Mouse (Mus musculus): ENCODE data around the gene Csf3.
"Not testable (repeated sequence)": the region's sequence is repeated elsewhere in the genome, so short reads cannot be mapped to it uniquely, and the experiment has no call there.

Gene Csf3

DNA sequence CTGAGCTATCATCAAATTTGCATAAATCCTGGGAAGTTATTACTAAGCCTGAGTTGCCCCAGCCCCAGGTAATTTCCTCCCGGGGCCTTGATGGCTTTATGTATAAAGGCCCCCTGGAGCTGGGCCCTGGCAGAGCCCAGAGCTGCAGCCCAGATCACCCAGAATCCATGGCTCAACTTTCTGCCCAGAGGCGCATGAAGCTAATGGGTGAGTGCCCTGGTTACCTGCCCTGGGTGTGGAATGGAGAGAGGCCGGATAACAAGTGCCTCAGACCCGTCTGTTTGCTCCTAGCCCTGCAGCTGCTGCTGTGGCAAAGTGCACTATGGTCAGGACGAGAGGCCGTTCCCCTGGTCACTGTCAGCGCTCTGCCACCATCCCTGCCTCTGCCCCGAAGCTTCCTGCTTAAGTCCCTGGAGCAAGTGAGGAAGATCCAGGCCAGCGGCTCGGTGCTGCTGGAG, at the start of gene Csf3:
Gene Csf3 (plus strand): TSS at position 51 of the 458 bp plus-strand sequence.
- DNase-seq (ENCODE audit: low read depth) = no peak

DNA sequence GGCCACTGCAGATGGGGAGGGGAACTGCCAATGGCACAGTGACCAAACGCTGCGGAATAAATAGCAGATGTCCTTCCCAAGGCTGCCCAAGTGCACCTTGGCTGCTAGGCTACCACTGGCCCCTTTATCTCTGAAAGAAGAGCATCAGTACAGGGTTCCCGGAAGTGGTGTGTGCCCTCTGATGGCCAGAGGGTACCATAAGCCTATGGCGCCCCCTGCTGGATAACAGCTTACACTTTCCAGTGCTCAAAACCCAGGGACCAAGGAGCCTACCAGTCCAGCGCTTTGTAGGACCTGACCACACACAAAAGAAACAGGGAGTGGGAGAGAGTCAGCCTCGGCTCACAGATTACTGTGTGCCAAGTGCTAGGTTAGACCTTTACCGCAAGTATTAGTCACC, 46.0 kb upstream of the Csf3 start:
- peak; percentile 61 for DNase-seq (ENCODE audit: low read depth)

DNA sequence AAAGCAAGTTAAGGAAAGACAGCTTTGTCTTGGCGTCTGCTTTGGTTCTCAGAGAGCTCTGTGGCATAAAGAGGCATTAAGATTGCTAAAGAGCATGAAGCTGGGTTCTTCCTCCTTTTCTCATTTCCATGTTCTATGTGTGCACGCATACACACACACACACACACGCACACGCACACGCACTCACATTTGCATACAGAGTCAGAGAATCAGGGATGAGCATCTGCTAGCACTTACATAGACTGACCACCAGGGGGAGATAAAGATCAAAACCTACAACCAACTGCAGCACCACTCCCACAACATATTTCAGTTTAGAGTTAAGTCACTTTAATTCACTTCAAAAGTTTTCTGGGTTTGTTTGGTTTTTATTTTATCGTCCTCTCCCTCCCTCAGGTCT, 40.5 kb upstream of the Csf3 start:
- DNase-seq (ENCODE audit: low read depth) = peak; percentile 80

DNA sequence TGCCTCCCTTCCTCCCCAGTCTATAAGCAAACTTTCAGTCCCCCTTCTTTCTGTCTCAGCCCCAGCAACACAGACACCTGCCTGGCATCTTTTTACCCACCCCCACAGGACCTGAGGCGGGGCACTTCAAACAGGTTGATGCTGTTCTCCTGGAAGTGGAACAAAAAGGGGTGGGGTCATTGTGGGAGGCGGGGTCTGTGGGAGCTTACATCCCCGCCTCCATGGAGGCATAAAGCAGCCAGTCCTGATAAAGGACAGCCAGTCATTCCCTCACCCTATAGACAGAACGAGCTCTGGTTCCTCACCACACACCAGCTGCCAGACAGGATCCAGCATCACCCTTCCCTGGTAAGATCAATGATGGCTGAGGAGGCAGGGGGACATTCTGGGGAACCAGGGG, 37.0 kb upstream of the Csf3 start, which contains the start of gene Gsdma:
Gene Gsdma (plus strand): TSS at position 261 of the 400 bp plus-strand sequence.
- DNase-seq (ENCODE audit: low read depth) = no peak

DNA sequence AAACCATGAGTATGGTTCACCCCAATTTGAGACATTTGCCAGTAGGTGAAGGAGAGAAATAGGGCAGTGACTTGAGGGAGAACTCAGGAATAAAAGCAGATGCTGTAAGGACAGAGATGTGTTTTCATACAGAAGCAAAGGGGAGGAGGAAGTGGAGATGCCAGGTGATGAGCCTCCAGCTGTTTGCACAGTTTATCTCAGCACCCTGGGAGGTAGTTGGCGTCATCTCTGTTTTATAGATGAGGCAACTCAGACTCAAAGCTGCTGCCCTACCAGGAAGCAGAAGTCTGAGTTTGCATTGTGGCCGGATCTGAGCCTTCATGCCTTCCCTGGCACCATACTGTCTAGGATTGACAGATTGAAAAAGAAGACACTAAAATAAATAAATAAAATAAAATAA, 32.1 kb upstream of the Csf3 start:
- DNase-seq (ENCODE audit: low read depth) = no peak

DNA sequence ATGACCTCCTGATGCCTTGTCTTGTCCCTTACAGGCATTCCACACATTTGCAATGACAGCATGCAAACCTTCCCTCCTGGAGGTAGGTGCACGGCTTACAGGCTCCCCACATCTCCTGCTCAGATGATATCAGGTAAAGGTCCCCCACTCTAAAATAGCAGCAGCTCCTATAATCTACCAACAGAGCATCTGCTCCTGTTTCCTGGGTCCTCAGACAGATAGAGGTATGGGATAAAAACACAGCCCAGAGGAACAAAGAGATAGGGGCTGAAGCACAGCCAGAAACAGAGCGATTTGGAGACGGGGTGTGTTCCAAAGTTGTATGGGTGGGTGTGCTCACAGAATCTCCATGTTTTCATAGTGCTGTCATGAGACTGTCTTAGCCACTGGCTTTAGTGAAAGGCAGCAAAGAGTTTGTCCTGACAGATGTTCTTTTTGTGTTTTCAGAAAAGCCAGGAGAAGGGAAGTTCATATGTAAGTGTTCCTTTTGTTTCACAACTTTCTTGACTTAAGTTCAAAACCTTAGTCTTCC, 29.7 kb upstream of the Csf3 start:
- DNase-seq (ENCODE audit: low read depth) = no peak

DNA sequence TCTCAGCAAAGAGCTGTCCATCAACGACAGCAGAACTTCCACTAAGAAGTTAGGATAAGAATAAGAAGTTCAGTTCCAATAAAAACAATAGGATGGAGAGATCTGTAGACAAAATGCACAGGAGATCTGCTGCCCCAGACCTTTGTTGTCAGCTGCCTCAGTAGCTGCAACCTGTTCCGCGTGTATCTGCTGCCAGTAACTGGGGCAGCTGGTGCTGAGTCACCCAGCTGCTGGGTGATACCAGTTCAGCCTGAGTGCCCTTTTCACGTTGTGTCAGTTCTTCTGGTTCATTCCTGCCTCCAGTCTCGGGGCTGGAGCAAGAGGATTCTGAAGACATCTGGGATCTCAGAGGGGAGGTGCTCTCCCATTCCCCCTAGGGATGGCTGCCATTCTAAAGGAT, 29.2 kb upstream of the Csf3 start:
- peak; percentile 42 for DNase-seq (ENCODE audit: low read depth)

DNA sequence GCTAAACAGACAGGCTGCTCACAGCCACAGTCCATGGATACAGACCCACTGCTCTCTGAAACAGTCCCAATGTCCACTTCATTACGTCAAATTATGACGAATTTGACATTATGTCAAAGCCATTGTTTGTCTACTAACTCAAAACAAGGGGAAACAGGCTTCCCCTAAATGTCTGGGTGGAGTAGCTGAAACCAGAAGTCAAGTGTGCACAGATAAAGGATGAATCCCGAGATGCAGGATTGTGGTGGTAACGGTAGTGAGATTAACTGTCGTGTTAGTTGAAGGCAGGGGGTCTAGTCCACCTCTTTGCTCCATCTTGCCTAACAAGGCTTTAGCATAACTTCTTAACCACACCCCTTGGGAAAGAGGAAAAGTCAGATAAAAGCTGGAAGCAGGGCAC, 28.6 kb upstream of the Csf3 start:
- no peak for DNase-seq (ENCODE audit: low read depth)

DNA sequence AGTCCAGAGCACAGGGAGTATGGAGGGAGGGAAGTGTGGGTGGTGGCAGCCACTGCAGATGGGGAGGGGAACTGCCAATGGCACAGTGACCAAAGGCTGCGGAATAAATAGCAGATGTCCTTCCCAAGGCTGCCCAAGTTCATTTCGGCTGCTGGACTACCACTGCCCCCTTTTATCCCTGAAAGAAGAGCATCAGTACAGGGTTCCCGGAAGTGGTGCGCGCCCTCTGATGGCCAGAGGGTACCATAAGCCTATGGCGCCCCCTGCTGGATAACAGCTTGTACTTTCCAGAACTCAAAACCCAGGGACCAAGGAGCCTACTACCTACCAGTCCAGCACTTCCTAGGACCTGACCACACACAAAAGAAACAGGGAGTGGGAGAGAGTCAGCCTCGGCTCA, 27.9 kb upstream of the Csf3 start:
- DNase-seq (ENCODE audit: low read depth) = peak; percentile 77

DNA sequence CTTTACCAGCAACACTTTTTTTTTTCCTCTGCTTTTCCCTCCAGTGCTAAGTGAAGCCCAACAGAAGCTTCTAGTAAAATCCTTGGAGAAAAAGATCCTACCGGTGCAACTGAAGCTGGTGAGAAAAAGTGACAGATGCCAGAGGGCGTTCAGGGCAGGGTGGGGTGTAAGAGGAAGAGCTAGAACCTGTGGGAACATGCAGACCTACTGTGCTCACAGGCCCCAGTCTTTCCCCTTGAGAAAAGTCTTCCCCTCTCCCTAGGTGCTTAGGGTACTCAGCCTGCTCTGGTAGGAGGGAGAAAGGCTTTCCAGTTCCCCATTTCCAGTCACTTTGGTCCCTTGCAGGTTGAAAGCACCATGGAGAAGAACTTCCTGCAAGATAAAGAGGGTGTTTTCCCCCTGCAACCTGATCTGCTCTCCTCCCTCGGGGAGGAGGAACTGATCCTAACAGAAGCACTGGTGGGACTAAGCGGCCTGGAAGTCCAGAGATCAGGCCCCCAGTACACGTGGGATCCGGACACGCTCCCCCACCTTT, 25.2 kb upstream of the Csf3 start:
- DNase-seq (ENCODE audit: low read depth) = no peak

DNA sequence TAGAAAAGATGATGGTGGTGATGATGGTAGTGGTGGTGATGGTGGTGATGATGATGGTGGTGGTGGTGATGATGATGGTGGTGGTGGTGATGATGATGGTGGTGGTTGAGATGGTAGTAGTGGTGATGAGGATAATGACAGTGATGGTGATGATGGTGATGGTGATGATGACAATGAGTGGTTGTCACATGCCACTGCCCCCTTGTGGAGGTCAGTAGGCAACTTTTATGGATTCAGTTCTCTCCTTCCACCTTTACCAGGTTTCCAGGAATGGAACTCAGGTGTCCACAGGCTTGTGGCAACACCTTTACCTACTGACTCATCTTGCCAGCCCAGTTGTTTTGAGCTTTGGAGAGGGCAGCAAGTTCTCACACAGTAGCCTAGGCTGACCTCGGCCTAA, 21.0 kb upstream of the Csf3 start:
- DNase-seq (ENCODE audit: low read depth) = no peak

DNA sequence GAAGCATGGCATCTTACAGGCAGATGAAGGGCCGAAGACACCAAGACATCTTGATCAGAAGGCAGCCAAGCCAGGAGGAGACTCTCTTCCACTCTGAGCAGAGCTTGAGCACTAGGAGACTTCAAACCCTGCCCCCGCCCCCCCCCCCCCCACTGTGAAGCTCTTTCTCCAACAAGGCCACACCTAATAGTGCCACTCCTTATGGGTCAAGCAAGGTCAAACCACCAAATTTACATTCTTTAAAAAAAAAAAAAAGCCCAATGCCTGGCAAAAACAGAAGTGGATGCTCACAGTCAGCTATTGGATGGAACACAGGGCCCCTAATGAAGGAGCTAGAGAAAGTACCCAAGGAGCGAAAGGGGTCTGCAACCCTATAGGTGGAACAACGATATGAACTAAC, 20.5 kb upstream of the Csf3 start:
- DNase-seq (ENCODE audit: low read depth) = not testable (repeated sequence)

DNA sequence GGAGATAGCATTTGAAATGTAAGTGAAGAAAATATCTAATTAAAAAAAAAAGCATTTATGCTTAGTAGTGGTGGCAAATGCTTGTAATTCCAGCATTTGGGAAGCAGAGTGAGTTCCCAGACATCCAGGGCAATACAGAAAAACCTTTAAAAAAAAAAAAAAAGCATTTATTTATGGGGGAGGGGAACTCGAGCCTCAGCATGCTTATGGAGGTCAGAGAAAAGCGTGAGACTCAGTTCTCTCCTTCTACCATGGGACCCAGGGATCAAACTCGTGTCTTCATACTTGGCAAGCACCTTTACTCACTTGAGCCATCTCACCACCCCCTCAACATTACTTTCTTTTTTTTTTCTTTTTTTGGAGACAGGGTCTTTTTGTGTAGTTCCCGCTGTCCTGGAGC, 19.9 kb upstream of the Csf3 start:
- no peak for DNase-seq (ENCODE audit: low read depth)

DNA sequence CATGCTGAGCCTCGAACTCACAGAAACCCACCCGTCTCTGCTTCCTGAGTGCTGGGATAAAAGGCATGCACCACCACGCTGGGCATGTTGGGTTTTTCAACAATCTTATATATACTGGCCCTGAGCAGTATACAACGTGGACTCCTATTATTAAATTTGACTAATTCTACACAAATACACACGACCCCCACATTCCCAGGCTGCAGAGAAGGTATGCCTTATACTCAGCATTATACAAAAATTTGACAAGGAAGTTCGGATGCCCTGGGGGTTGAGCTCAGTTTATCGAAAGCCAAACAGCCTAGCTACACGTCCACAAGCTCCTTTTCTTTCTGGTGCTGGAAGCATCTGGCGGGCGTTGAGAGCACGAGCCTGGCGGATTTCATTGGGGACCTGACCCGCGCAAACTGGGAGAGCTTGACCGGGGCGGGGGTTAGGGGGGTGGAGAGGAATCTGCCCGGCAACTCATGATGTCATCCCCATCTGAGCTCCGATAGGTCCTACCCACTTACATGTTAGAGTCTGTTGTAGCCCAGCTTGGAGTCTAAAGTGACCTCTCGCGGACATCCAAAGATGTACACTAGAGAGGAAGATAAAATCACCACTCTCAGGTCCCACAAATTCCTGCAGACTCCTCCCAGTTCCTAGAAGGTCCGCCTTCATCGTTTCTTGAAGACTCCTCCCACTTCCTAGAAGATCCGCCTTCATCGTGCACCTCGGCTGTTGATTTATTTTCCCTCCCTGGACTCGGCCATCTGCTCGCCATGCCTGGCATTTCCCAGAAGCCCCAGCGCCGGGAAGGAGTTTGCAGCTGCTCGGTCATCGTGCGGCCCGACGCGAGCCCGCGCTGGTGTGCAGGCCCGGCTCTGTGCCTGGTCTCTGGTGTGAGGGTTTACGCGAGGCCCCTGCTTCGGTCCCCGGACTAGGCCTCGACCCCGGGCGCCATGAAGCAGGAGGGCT, 19.0 kb upstream of the Csf3 start, which contains the start of gene Psmd3:
Gene Psmd3 (plus strand): TSS at position 769 of the 960 bp plus-strand sequence.
- DNase-seq (ENCODE audit: low read depth) = peak; percentile 98

DNA sequence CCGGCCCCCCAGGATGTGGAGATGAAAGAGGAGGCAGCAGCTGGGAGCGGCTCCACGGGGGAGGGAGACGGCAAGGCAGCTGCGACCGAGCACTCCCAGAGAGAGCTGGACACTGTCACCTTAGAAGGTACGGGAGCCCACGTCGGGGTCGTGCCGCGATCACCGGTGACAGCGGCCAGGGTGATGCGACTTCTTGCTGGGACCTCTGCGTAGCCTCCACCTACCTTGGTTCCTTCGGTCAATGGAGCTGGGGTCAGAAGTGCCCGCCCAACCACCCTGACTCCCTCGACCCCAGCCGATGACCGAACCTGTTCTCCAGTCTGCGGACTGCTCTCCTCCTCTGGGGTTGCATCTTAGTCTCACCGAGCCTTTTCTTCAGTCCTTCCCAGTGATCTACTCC, 18.3 kb upstream of the Csf3 start:
- DNase-seq (ENCODE audit: low read depth) = no peak

DNA sequence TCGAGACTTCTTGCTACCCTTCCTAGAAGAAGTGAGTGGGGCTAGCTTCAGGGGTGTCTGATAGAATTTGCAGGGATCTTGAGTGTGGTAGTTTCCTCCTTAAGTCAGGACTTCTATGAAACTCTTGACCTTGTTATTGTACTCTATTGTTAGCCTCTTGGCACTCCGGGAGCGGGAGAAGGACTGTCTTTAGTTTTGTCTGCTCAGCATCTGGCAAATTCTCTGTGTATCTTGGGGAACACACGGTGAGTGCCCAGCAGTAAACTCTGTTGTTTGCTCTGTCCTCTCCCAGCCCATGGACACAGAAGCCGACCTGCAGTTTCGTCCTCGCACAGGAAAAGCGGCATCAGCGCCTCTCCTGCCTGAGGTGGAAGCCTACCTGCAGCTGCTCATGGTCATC, 15.4 kb upstream of the Csf3 start:
- no peak for DNase-seq (ENCODE audit: low read depth)

DNA sequence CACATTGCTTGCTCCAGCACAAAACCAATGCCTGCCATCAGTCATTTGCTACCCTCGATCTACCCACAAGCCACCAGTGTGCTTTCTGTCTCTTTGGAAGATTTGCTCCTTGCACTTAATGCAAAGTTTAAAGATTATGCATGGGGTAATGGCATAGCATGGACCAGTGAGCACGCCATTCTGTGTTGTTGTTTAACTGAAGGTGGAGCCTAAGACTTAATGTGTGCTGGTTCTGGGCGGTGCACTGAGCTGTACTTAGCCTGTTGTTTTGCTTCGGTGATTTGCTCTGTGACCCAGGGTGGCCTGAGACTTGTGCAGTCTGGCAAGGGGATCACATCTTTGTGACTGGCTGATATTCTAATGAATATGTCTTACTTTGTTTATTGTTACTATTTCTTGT, 14.1 kb upstream of the Csf3 start:
- DNase-seq (ENCODE audit: low read depth) = no peak

DNA sequence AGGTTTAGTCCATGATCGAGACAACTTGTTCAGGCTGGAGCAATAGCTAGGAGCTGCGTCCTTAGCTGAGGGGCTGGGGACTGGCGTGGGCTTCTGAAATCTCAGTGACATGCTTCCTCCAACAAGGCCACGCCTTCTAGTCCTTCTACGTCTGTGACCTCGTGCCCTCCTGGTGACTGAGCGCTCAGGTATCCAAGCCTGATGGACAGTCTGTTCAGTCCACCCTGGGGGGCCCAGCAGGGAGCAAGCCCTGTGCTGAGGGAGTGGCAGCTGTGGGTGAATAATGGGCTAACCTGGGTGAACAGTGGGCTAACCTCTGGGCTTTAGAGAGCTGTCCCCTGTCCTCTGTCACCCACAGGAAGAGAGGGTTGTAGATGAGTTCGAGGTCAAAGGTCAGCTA, 13.1 kb upstream of the Csf3 start:
- no peak for DNase-seq (ENCODE audit: low read depth)

DNA sequence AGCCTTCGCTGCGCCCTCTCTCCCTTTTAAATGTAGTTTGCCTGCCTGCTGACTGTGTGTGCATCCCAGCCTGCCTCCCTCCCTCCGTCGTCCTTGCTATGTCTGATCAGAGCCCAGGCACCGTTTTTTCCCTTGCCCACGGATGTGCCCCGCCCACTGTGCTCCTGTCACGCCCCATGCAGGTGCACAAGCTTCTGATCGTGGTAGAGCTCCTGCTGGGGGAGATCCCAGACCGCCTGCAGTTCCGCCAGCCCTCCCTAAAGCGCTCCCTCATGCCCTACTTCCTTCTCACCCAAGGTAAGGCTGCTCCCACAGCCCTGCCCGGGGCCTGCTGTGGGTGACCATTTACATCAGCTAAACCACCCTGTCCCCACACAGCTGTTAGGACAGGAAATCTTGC, 7.9 kb upstream of the Csf3 start:
- no peak for DNase-seq (ENCODE audit: low read depth)

DNA sequence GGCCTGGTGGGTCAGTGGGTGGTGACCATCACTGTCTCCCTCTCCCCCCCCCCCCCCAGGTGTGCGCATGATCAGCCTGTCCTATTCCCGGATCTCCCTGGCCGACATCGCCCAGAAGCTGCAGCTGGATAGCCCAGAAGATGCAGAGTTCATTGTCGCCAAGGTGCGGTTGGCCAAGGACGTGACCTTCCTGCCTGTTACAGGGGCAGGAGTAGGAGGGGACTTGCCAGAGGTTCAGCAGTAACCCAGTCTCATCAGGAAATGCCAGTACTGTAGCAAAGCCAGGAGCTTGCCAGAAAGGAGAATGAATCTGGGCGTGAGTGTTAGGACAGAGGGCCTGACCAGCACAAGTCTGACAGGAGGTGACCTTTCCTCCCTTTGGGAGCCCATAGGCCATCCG, 7.3 kb upstream of the Csf3 start:
- no peak for DNase-seq (ENCODE audit: low read depth)

DNA sequence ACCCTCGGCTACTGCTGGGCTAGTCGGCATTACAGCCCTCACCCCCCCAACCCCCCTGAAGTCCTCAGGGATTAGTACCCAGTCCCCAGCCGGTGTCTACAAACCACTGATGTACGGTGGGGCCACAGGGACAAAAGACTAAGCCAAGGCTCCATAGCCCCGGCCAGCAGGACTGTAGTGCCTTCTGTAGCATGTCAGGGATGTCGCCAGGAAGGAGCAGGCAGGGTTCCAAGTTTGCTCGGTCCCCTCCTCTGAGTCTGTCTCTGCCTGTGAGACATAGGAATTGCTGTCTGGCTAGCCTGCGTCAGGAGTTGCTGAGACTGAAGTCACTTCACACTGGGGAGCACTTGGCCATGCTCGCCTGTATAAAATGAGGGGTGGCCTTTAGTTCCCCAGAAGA, 6.8 kb upstream of the Csf3 start:
- DNase-seq (ENCODE audit: low read depth) = no peak

DNA sequence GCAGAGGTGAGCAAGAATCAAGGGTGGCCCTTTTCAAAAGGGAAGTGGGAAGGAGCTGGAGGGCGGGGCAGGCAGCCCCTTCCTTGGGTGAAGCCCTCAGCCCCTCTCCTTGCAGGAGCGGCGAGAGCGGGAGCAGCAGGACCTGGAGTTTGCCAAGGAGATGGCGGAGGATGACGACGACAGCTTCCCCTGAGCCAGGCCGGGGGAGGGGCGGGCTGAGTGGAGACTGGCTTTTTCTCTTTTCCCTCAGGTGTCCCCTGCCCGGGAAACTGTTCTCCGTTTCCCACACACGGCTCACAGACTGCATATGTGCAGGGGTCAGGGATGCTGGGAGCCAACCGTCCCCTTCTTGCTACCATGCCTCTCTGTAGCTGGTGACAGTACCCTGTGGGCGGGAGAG, 5.7 kb upstream of the Csf3 start:
- DNase-seq (ENCODE audit: low read depth) = no peak

Data from NIH3T3 (cell line).